30 mouse cellular contexts compared by ENCODE assay signal in genomic region chr12:51967915-51968595, GRCm38 (mm10). TPM values are rescaled to one million over a fixed set of nuclear protein-coding genes. Genes with fewer than 3 reads are reported as not detected.
DNase-seq lines count a peak whose midpoint lies in the region; ATAC-seq and TF ChIP-seq lines count a peak whose summit lies in the region.
"Had no signal": no experiment of that assay in that cellular context is flagged by ENCODE, and none has a peak within 500 bp of the region (broad histone marks: within the 10 kb centered on the region; RNA-seq: fewer than 3 reads in every experiment).

No protein-coding gene starts in this region.

- no peak for TF ChIP-seq EP300 in MEL (IDR thresholded peaks at IDR 0.05; ENCODE audit: low read depth in 1 of 2, low read length in 2 of 2)

- DNase-seq in liver, embryonic 13.5 days, result no peak
- no peak for DNase-seq in liver
- peak; percentile 57 for DNase-seq in 3T3-L1 (ENCODE audit: low read depth, low spot score)
- peak; percentile 40 for DNase-seq in MEL (ENCODE audit: low read depth, low spot score)
- no peak for DNase-seq in frontal cortex, postnatal 14 days (ENCODE audit: low spot score in 2 of 2)
- DNase-seq in cerebellum, postnatal 4 days (ENCODE audit: low spot score in 2 of 2), result no peak
- DNase-seq: adrenal gland, postnatal 14 days; cerebellum, adult 2 months; cerebellum, postnatal 25 days; heart, postnatal 10 days; kidney, adult 11 months; layer of hippocampus, adult 9-11 months; thymus, postnatal 14 days had no signal

- H3K79me2 ChIP-seq in MEL (ENCODE audit: control insufficient read depth, insufficient read depth, low read length, poor library complexity) (peaks cover 45% of the 10 kb centered on the region), macrophage (ENCODE audit: inconsistent target) (peaks cover 76% of the 10 kb centered on the region)

- TF ChIP-seq RAD21 in MEL (IDR thresholded peaks at IDR 0.05; ENCODE audit: low read depth, low read length), result no peak

- no peak for TF ChIP-seq CTCF in MEL (IDR thresholded peaks at IDR 0.05 in 2 of 3, conservative IDR thresholded peaks at IDR 0.05 in 1 of 3; ENCODE audit: control insufficient read depth in 1 of 3, insufficient read depth in 1 of 3, low read depth in 2 of 3, low read length in 3 of 3, poor library complexity in 1 of 3, severe bottlenecking in 1 of 3)

- H3K27me3 ChIP-seq in liver, embryonic 13.5 days, result no peaks in the 10 kb centered on the region
- H3K27me3 ChIP-seq in MEL (ENCODE audit: control insufficient read depth in 1 of 2, insufficient read depth in 2 of 2, low read length in 2 of 2), result no peaks in the 10 kb centered on the region
- H3K27me3 ChIP-seq in hindbrain, embryonic 12.5 days, result no peaks in the 10 kb centered on the region
- H3K27me3 ChIP-seq: limb, embryonic 15.5 days had no signal

- TF ChIP-seq POLR2A in MEL (IDR thresholded peaks at IDR 0.05; ENCODE audit: control insufficient read depth in 1 of 2, insufficient read depth in 1 of 2, low read depth in 1 of 2, low read length in 2 of 2, poor library complexity in 1 of 2), result no peak

- H3K4me2 ChIP-seq in liver, embryonic 13.5 days, result peak overlapping the region; percentile 10; the same call in 1 of the 2 replicates
- no peak overlapping the region for H3K4me2 ChIP-seq in hindbrain, embryonic 12.5 days (replicated peaks)
- H3K4me2 ChIP-seq: heart, embryonic 11.5 days; hindbrain, embryonic 13.5 days; limb, embryonic 15.5 days had no signal

- peaks cover 4% of the 10 kb centered on the region; the same call in 1 of the 2 replicates for H3K9me3 ChIP-seq in liver, embryonic 13.5 days (replicated peaks)
- H3K9me3 ChIP-seq in MEL (replicated peaks; ENCODE audit: insufficient read depth, low read length), result no peaks in the 10 kb centered on the region
- H3K9me3 ChIP-seq in hindbrain, embryonic 12.5 days (replicated peaks), result no peaks in the 10 kb centered on the region
- H3K9me3 ChIP-seq: embryonic facial prominence, embryonic 10.5 days; limb, embryonic 15.5 days; midbrain, embryonic 10.5 days had no signal

- H3K4me3 ChIP-seq in liver, embryonic 13.5 days (replicated peaks), result no peak overlapping the region
- H3K4me3 ChIP-seq in MEL (ENCODE audit: control insufficient read depth in 1 of 2, insufficient read depth in 1 of 2, low read depth in 2 of 2, low read length in 2 of 2) (no peak overlapping the region), macrophage (ENCODE audit: inconsistent target) (no peak overlapping the region)
- no peak overlapping the region for H3K4me3 ChIP-seq in hindbrain, embryonic 12.5 days
- H3K4me3 ChIP-seq: embryonic facial prominence, embryonic 10.5 days; hindbrain, embryonic 13.5 days; left cerebral cortex, adult 2 months; limb, embryonic 15.5 days; midbrain, embryonic 10.5 days had no signal

- H3K27ac ChIP-seq in liver, embryonic 13.5 days, result no peak overlapping the region; the same call in 1 of the 2 replicates
- no peak overlapping the region for H3K27ac ChIP-seq in MEL (ENCODE audit: control insufficient read depth, low read depth, low read length)
- peak overlapping the region; percentile 24 for H3K27ac ChIP-seq in macrophage
- H3K27ac ChIP-seq in hindbrain, embryonic 12.5 days, result no peak overlapping the region
- H3K27ac ChIP-seq: embryonic facial prominence, embryonic 10.5 days; hindbrain, embryonic 13.5 days; kidney, postnatal 0 days; left cerebral cortex, adult 2 months; limb, embryonic 15.5 days; midbrain, embryonic 10.5 days had no signal

- H3K4me1 ChIP-seq in liver, embryonic 13.5 days (replicated peaks), result peaks cover 33% of the 10 kb centered on the region
- peaks cover 10 to 16% of the 10 kb centered on the region in 2 experiments for H3K4me1 ChIP-seq in MEL (ENCODE audit: control insufficient read depth in 1 of 2, insufficient read depth in 2 of 2, low read length in 2 of 2)
- peaks cover 4% of the 10 kb centered on the region; the same call in 1 of the 2 replicates for H3K4me1 ChIP-seq in hindbrain, embryonic 12.5 days

- no peak for ATAC-seq in liver, embryonic 13.5 days (ENCODE audit: low read depth)
- no peak for ATAC-seq in hindbrain, embryonic 12.5 days (ENCODE audit: low FRiP score)
- ATAC-seq: midbrain, embryonic 16.5 days had no signal

- H3K36me3 ChIP-seq in liver, embryonic 13.5 days, result no peaks in the 10 kb centered on the region
- H3K36me3 ChIP-seq in MEL (ENCODE audit: control insufficient read depth in 1 of 2, insufficient read depth in 2 of 2, low read length in 2 of 2), result peaks cover 2 to 18% of the 10 kb centered on the region in 2 experiments; a peak in 3 of 4 replicates
- no peaks in the 10 kb centered on the region for H3K36me3 ChIP-seq in macrophage (ENCODE audit: inconsistent target)
- no peaks in the 10 kb centered on the region for H3K36me3 ChIP-seq in hindbrain, embryonic 12.5 days
- H3K36me3 ChIP-seq: embryonic facial prominence, embryonic 10.5 days; hindbrain, embryonic 13.5 days; limb, embryonic 15.5 days; midbrain, embryonic 10.5 days had no signal

- no peak overlapping the region for H3K9ac ChIP-seq in liver, embryonic 13.5 days
- H3K9ac ChIP-seq in MEL (ENCODE audit: control insufficient read depth, low read depth, low read length, poor library complexity, severe bottlenecking), result no peak overlapping the region
- no peak overlapping the region for H3K9ac ChIP-seq in hindbrain, embryonic 12.5 days
- H3K9ac ChIP-seq: hindbrain, embryonic 13.5 days; limb, embryonic 15.5 days had no signal

- 73% methylated on average over 9 of the region's 9 CpGs for WGBS in liver, embryonic 13.5 days (ENCODE audit: insufficient replicate concordance)
- WGBS in macrophage (ENCODE audit: missing documents), result 31% methylated on average over 9 of the region's 9 CpGs
- 88% methylated on average over 9 of the region's 9 CpGs for WGBS in hindbrain, embryonic 12.5 days

TF ChIP-seq in MEL, 35 proteins besides CTCF, POLR2A, EP300 and RAD21:
- no peak for TF ChIP-seq CHD2 (IDR thresholded peaks at IDR 0.05; ENCODE audit: low read length)
- TF ChIP-seq TBP (IDR thresholded peaks at IDR 0.05; ENCODE audit: low read depth, low read length), result no peak
- no peak for TF ChIP-seq ZC3H11A (IDR thresholded peaks at IDR 0.05; ENCODE audit: low read depth, low read length)
- no peak for TF ChIP-seq ZMIZ1 (IDR thresholded peaks at IDR 0.05; ENCODE audit: low read depth, low read length)

RNA-seq across cellular contexts. Expression of gene Heatr5a, which starts 3.1 kb away (rescaled TPM):
- 5.1 and 6.0 TPM in 2 replicates for polyA plus RNA-seq in liver, embryonic 13.5 days (2015; fragmentation: Nextera tagmentation; extraction: Ambion mirVana)
- total RNA-seq in MEL (2012; rRNA removed), result 41.2 and 46.2 TPM in 2 replicates
- polyA plus RNA-seq in MEL (2012; ENCODE audit: insufficient read depth in 1 of 2, insufficient read length in 2 of 2, low read depth in 1 of 2, low replicate concordance in 2 of 2, missing spikeins in 1 of 2) (10 to 100 TPM; 70.4 to 70.5 TPM), macrophage (2018) (31.9 to 48.6 TPM (median 32.3 TPM) in 3 replicates)
- total RNA-seq in macrophage (2018; cell fraction: chromatin; rRNA removed), result 100 to 1,000 TPM in 18 of 26 experiments, 10 to 100 TPM in 8; 24.0 to 402 (median 140) TPM
- 10 to 100 TPM; 16.3 to 55.2 (median 36.8) TPM for total RNA-seq in macrophage (2018; cell fraction: cytosol; rRNA removed)
- 100 to 1,000 TPM in 10 of 26 experiments, 10 to 100 TPM in 16; 34.1 to 225 (median 88.3) TPM for total RNA-seq in macrophage (2018; cell fraction: nucleus; rRNA removed)
- 12.7 and 12.9 TPM in 2 replicates for polyA plus RNA-seq in hindbrain, embryonic 12.5 days (2016; fragmentation: Nextera tagmentation; extraction: Ambion mirVana)

RNA-seq across cellular contexts. Expression of gene Dtd2, which starts 38.2 kb away (rescaled TPM):
- 16.7 and 17.4 TPM in 2 replicates for polyA plus RNA-seq in liver, embryonic 13.5 days (2015; fragmentation: Nextera tagmentation; extraction: Ambion mirVana)
- 15.5 and 16.1 TPM in 2 replicates for total RNA-seq in MEL (2012; rRNA removed)
- polyA plus RNA-seq in MEL (2012; ENCODE audit: insufficient read depth in 1 of 2, insufficient read length in 2 of 2, low read depth in 1 of 2, low replicate concordance in 2 of 2, missing spikeins in 1 of 2), result 10 to 100 TPM in 1 of 2 experiments, not detected in 1; 22.4 TPM
- total RNA-seq in macrophage (2018; cell fraction: chromatin; rRNA removed), result 10 to 100 TPM in 3 of 26 experiments, 1 to 10 TPM in 18, under 1 TPM in 4, not detected in 1; 0.54 to 13.7 (median 3.6) TPM
- total RNA-seq in macrophage (2018; cell fraction: cytosol; rRNA removed), result 10 to 100 TPM in 18 of 26 experiments, 1 to 10 TPM in 8; 6.5 to 16.8 (median 11.4) TPM
- total RNA-seq in macrophage (2018; cell fraction: nucleus; rRNA removed), result 10 to 100 TPM in 6 of 26 experiments, 1 to 10 TPM in 20; 1.0 to 13.8 (median 5.3) TPM
- polyA plus RNA-seq in macrophage (2018), result 8.4 to 14.7 TPM (median 12.0 TPM) in 3 replicates
- 17.2 and 18.0 TPM in 2 replicates for polyA plus RNA-seq in hindbrain, embryonic 12.5 days (2016; fragmentation: Nextera tagmentation; extraction: Ambion mirVana)

RNA-seq across cellular contexts. Expression of gene Gpr33, which starts 59.8 kb away (rescaled TPM):
- not detected in 2 replicates for polyA plus RNA-seq in liver, embryonic 13.5 days (2015; fragmentation: Nextera tagmentation; extraction: Ambion mirVana)
- total RNA-seq in MEL (2012; rRNA removed), result not detected in 2 replicates
- not detected for polyA plus RNA-seq in MEL (2012; ENCODE audit: insufficient read depth in 1 of 2, insufficient read length in 2 of 2, low read depth in 1 of 2, low replicate concordance in 2 of 2, missing spikeins in 1 of 2)
- total RNA-seq in macrophage (2018; cell fraction: chromatin; rRNA removed), result not detected
- not detected for total RNA-seq in macrophage (2018; cell fraction: cytosol; rRNA removed)
- not detected for total RNA-seq in macrophage (2018; cell fraction: nucleus; rRNA removed)
- polyA plus RNA-seq in macrophage (2018), result not detected in 3 replicates
- polyA plus RNA-seq in hindbrain, embryonic 12.5 days (2016; fragmentation: Nextera tagmentation; extraction: Ambion mirVana), result not detected in 2 replicates
- total RNA-seq: adrenal gland, postnatal 14 days; gastrocnemius, adult 18-20 months; gastrocnemius, postnatal 4 days; heart, postnatal 10 days; left cerebral cortex, adult 2 months; left cerebral cortex, postnatal 36 days had no signal
- polyA plus RNA-seq: C2C12; cerebellum, adult 2 months; embryonic facial prominence, embryonic 10.5 days; heart, embryonic 11.5 days; hindbrain, embryonic 13.5 days; kidney, postnatal 0 days; limb, embryonic 15.5 days; lung, embryonic 16.5 days; midbrain, embryonic 10.5 days; midbrain, embryonic 16.5 days; neural tube, embryonic 14.5 days; stomach, embryonic 14.5 days had no signal

Comparison
In these comparisons a context has a peak if more than half of its experiments do, and no peak if none do; other contexts are left out.
1. DNase-seq: peak in 3T3-L1 (single experiment) and MEL (single experiment); none in liver, embryonic 13.5 days (single experiment), liver (single experiment), frontal cortex, postnatal 14 days (0 of 2) and cerebellum, postnatal 4 days (0 of 2).